Mouse (Mus musculus): ENCODE measurements at regions not wholly inside any gene's neighbourhood (a gene's known extent, or its start where the extent isn't known, plus 50 kb on each side); places are given as distances from the start of the nearest gene placed in this dataset.

GRCm38 (mm10) chr9:85136715-85137582 lies 175.6 kb upstream of the Gm11114 start:
- no peaks in the 10 kb centered on the region for H3K4me1 ChIP-seq (replicated peaks; ENCODE audit: control insufficient read depth, insufficient read depth)
- no peaks in the 10 kb centered on the region for H3K36me3 ChIP-seq (ENCODE audit: control insufficient read depth, insufficient read depth, low read length)
- ATAC-seq (ENCODE audit: low FRiP score, low TSS enrichment) (peak; percentile 56; the same call in 1 of the 2 replicates), DNase-seq (ENCODE audit: low spot score) (peak; percentile 21)
- no peak overlapping the region for H3K4me3 ChIP-seq (ENCODE audit: low read depth, low read length)
- H3K9me3 ChIP-seq (ENCODE audit: control insufficient read depth, low read length), result no peaks in the 10 kb centered on the region
- H3K27ac ChIP-seq (replicated peaks), result no peak overlapping the region
- no peak overlapping the region for H3K4me2 ChIP-seq (replicated peaks; ENCODE audit: low read depth)
- H3K9ac ChIP-seq (ENCODE audit: low read length), result no peak overlapping the region
- H3K27me3 ChIP-seq (ENCODE audit: control insufficient read depth, insufficient read depth, low read length), result no peaks in the 10 kb centered on the region
- TF ChIP-seq CTCF (IDR thresholded peaks at IDR 0.05; ENCODE audit: low read depth) (no peak), EP300 (optimal IDR thresholded peaks at IDR 0.05) (no peak)
- 60% methylated on average over 6 of the region's 6 CpGs for WGBS

- WGBS, result 40% methylated on average over 4 of the region's 4 CpGs
- Histone ChIP-seq H3K4me3 (ENCODE audit: low read depth, low read length) (no peak overlapping the region), H3K4me1 (replicated peaks; ENCODE audit: control insufficient read depth, insufficient read depth) (no peaks in the 10 kb centered on the region), H3K4me2 (replicated peaks; ENCODE audit: low read depth) (no peak overlapping the region), H3K9me3 (ENCODE audit: control insufficient read depth, low read length) (no peaks in the 10 kb centered on the region), H3K36me3 (ENCODE audit: control insufficient read depth, insufficient read depth, low read length) (no peaks in the 10 kb centered on the region), H3K27ac (replicated peaks) (no peak overlapping the region), H3K9ac (ENCODE audit: low read length) (no peak overlapping the region), H3K27me3 (ENCODE audit: control insufficient read depth, insufficient read depth, low read length) (no peaks in the 10 kb centered on the region)
- ATAC-seq (ENCODE audit: low FRiP score, low TSS enrichment) (no peak; the same call in 1 of the 2 replicates), DNase-seq (ENCODE audit: low spot score) (peak; percentile 25)
- TF ChIP-seq EP300 (optimal IDR thresholded peaks at IDR 0.05), result no peak
- no peak for TF ChIP-seq CTCF (IDR thresholded peaks at IDR 0.05; ENCODE audit: low read depth)
These were observed 172.7 kb upstream of the Gm11114 start for GRCm38 (mm10) chr9:85139891-85140290.

- H3K4me2 ChIP-seq (replicated peaks; ENCODE audit: low read depth), result no peak overlapping the region
- no peaks in the 10 kb centered on the region for H3K36me3 ChIP-seq (ENCODE audit: control insufficient read depth, insufficient read depth, low read length)
- H3K27ac ChIP-seq (replicated peaks), result no peak overlapping the region
- H3K4me3 ChIP-seq (ENCODE audit: low read depth, low read length), result no peak overlapping the region
- DNase-seq (ENCODE audit: low spot score), result no peak
- TF ChIP-seq EP300 (optimal IDR thresholded peaks at IDR 0.05) (no peak), CTCF (IDR thresholded peaks at IDR 0.05; ENCODE audit: low read depth) (no peak)
- no peaks in the 10 kb centered on the region for H3K9me3 ChIP-seq (ENCODE audit: control insufficient read depth, low read length)
- H3K4me1 ChIP-seq (replicated peaks; ENCODE audit: control insufficient read depth, insufficient read depth), result no peaks in the 10 kb centered on the region
- no peak for ATAC-seq (ENCODE audit: low FRiP score, low TSS enrichment)
- no peaks in the 10 kb centered on the region for H3K27me3 ChIP-seq (ENCODE audit: control insufficient read depth, insufficient read depth, low read length)
- WGBS, result 82% methylated on average over 2 of the region's 2 CpGs
- H3K9ac ChIP-seq (ENCODE audit: low read length), result no peak overlapping the region
These were observed 168.2 kb upstream of the Gm11114 start for GRCm38 (mm10) chr9:85144363-85144762.

GRCm38 (mm10) chr9:85165632-85166031 lies 146.9 kb upstream of the Gm11114 start:
- TF ChIP-seq EP300 (optimal IDR thresholded peaks at IDR 0.05), result no peak
- TF ChIP-seq CTCF (IDR thresholded peaks at IDR 0.05; ENCODE audit: low read depth), result no peak
- DNase-seq (ENCODE audit: low spot score), result no peak
- H3K9ac ChIP-seq (ENCODE audit: low read length), result no peak overlapping the region
- no peaks in the 10 kb centered on the region for H3K4me1 ChIP-seq (replicated peaks; ENCODE audit: control insufficient read depth, insufficient read depth)
- no peak for ATAC-seq (ENCODE audit: low FRiP score, low TSS enrichment)
- no peak overlapping the region for H3K4me3 ChIP-seq (ENCODE audit: low read depth, low read length)
- H3K36me3 ChIP-seq (ENCODE audit: control insufficient read depth, insufficient read depth, low read length), result no peaks in the 10 kb centered on the region
- no peak overlapping the region for H3K4me2 ChIP-seq (replicated peaks; ENCODE audit: low read depth)
- no peak overlapping the region for H3K27ac ChIP-seq (replicated peaks)
- H3K27me3 ChIP-seq (ENCODE audit: control insufficient read depth, insufficient read depth, low read length), result no peaks in the 10 kb centered on the region
- no peaks in the 10 kb centered on the region for H3K9me3 ChIP-seq (ENCODE audit: control insufficient read depth, low read length)
- WGBS, result 89% methylated on average over 1 of the region's 1 CpGs

GRCm38 (mm10) chr9:85167243-85167642 lies 145.3 kb upstream of the Gm11114 start:
- TF ChIP-seq CTCF (IDR thresholded peaks at IDR 0.05; ENCODE audit: low read depth) (no peak), EP300 (optimal IDR thresholded peaks at IDR 0.05) (no peak)
- Histone ChIP-seq H3K4me3 (ENCODE audit: low read depth, low read length) (no peak overlapping the region), H3K4me1 (replicated peaks; ENCODE audit: control insufficient read depth, insufficient read depth) (no peaks in the 10 kb centered on the region), H3K36me3 (ENCODE audit: control insufficient read depth, insufficient read depth, low read length) (no peaks in the 10 kb centered on the region), H3K9me3 (ENCODE audit: control insufficient read depth, low read length) (no peaks in the 10 kb centered on the region), H3K27me3 (ENCODE audit: control insufficient read depth, insufficient read depth, low read length) (no peaks in the 10 kb centered on the region), H3K27ac (replicated peaks) (no peak overlapping the region), H3K9ac (ENCODE audit: low read length) (no peak overlapping the region), H3K4me2 (replicated peaks; ENCODE audit: low read depth) (no peak overlapping the region)
- DNase-seq (ENCODE audit: low spot score), result no peak
- ATAC-seq (ENCODE audit: low FRiP score, low TSS enrichment), result no peak

GRCm38 (mm10) chr9:85174431-85174830 lies 138.1 kb upstream of the Gm11114 start:
- H3K4me1 ChIP-seq (replicated peaks; ENCODE audit: control insufficient read depth, insufficient read depth), result no peaks in the 10 kb centered on the region
- no peak overlapping the region for H3K4me2 ChIP-seq (replicated peaks; ENCODE audit: low read depth)
- no peak overlapping the region for H3K9ac ChIP-seq (ENCODE audit: low read length)
- H3K9me3 ChIP-seq (ENCODE audit: control insufficient read depth, low read length), result no peaks in the 10 kb centered on the region
- 44% methylated on average over 3 of the region's 3 CpGs for WGBS
- DNase-seq (ENCODE audit: low spot score), result no peak
- H3K27ac ChIP-seq (replicated peaks), result no peak overlapping the region
- no peak for TF ChIP-seq EP300 (optimal IDR thresholded peaks at IDR 0.05)
- TF ChIP-seq CTCF (IDR thresholded peaks at IDR 0.05; ENCODE audit: low read depth), result peak; percentile 23
- ATAC-seq (ENCODE audit: low FRiP score, low TSS enrichment), result no peak
- H3K4me3 ChIP-seq (ENCODE audit: low read depth, low read length), result no peak overlapping the region
- no peaks in the 10 kb centered on the region for H3K27me3 ChIP-seq (ENCODE audit: control insufficient read depth, insufficient read depth, low read length)
- no peaks in the 10 kb centered on the region for H3K36me3 ChIP-seq (ENCODE audit: control insufficient read depth, insufficient read depth, low read length)

Measured in stomach, postnatal 0 days (tissue).